8 mouse cellular contexts compared by ENCODE assay signal in the genomic region with DNA sequence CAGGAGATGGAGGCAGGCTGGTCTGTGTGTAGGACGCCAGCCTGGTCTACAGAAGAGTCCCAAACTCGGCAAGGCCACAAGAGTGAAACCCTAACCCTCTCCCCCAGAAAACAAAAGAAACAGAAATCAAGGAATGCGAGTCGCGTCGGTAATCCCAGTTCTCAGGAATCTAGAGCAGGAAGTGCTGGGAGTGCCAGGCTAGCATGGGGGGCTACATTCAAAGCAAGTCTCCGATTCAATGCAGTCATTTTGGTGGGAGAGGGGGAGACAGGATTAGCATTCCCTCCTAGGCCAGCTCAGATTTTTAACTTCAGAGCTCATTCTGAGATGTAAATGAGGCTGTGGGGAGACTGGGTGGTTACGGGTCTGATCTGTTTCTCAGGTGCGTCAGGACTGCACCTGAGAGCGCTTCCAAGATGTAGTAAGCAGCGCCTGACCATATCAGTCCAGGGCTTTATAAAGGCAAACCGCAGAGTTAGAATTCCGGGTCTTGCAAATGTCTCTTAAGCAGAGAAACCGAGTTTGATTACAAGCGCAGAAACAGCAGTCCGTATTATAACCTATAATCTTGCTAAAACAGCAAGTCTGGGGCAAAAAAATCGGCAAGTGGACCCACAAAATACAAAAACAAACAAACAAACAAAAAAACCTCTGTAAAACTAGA. TPM values are rescaled to one million over a fixed set of nuclear protein-coding genes. Genes with fewer than 3 reads are reported as not detected.
DNase-seq lines count a peak whose midpoint lies in the region; ATAC-seq and TF ChIP-seq lines count a peak whose summit lies in the region.

No protein-coding gene starts in this region.

- peak overlapping the region; percentile 87 for H3K4me3 ChIP-seq in heart, postnatal 0 days (ENCODE audit: low read depth, low read length)
- H3K4me3 ChIP-seq in forebrain, postnatal 0 days (ENCODE audit: low read depth, low read length) = peak overlapping the region; percentile 91
- H3K4me3 ChIP-seq in midbrain, embryonic 11.5 days (ENCODE audit: low read depth, low read length) = peak overlapping the region; percentile 92

- peaks cover 28% of the 10 kb centered on the region for H3K4me1 ChIP-seq in heart, postnatal 0 days (ENCODE audit: control insufficient read depth, insufficient read depth)
- H3K4me1 ChIP-seq in forebrain, postnatal 0 days (ENCODE audit: insufficient read depth) = peaks cover 14% of the 10 kb centered on the region
- H3K4me1 ChIP-seq in midbrain, embryonic 11.5 days (ENCODE audit: control insufficient read depth, insufficient read depth, low read length) = peaks cover 18% of the 10 kb centered on the region

- peak overlapping the region; percentile 99 for H3K9ac ChIP-seq in heart, postnatal 0 days (replicated peaks; ENCODE audit: low read depth, low read length)
- peak overlapping the region; percentile 95 for H3K9ac ChIP-seq in forebrain, postnatal 0 days
- H3K9ac ChIP-seq in midbrain, embryonic 11.5 days (ENCODE audit: low read length) = peak overlapping the region; percentile 77

- DNase-seq in heart, postnatal 0 days (ENCODE audit: low spot score) = no peak
- DNase-seq in heart, postnatal 36 days = no peak
- DNase-seq in R1 (ENCODE audit: low read depth, low spot score) = peak; percentile 93
- peak; percentile 29 for DNase-seq in forebrain, postnatal 0 days
- peak; percentile 88 for DNase-seq in midbrain, embryonic 11.5 days (ENCODE audit: low spot score, missing footprints)
- no peak for DNase-seq in frontal cortex, postnatal 36 days (ENCODE audit: low spot score in 2 of 2)
- DNase-seq in cerebellum, postnatal 10 days = no peak
- DNase-seq in adrenal gland, adult 18-20 months (ENCODE audit: low spot score in 2 of 2) = no peak

- peaks cover 28% of the 10 kb centered on the region for H3K36me3 ChIP-seq in heart, postnatal 0 days (replicated peaks; ENCODE audit: control insufficient read depth, insufficient read depth, low read length)
- H3K36me3 ChIP-seq in forebrain, postnatal 0 days (ENCODE audit: insufficient read depth) = peaks cover 15% of the 10 kb centered on the region
- H3K36me3 ChIP-seq in midbrain, embryonic 11.5 days (ENCODE audit: control insufficient read depth, insufficient read depth, low read length) = no peaks in the 10 kb centered on the region

- peak overlapping the region; percentile 98 for H3K27ac ChIP-seq in heart, postnatal 0 days (ENCODE audit: low read depth)
- peak overlapping the region; percentile 87; the same call in 1 of the 2 replicates for H3K27ac ChIP-seq in forebrain, postnatal 0 days (ENCODE audit: low read depth, low read length)
- H3K27ac ChIP-seq in midbrain, embryonic 11.5 days (ENCODE audit: low read depth, low read length) = no peak overlapping the region

- no peaks in the 10 kb centered on the region for H3K9me3 ChIP-seq in heart, postnatal 0 days (replicated peaks; ENCODE audit: control insufficient read depth, low read length)
- H3K9me3 ChIP-seq in forebrain, postnatal 0 days (ENCODE audit: low read length) = no peaks in the 10 kb centered on the region
- no peaks in the 10 kb centered on the region for H3K9me3 ChIP-seq in midbrain, embryonic 11.5 days (ENCODE audit: control insufficient read depth, low read length)

- H3K27me3 ChIP-seq in heart, postnatal 0 days (ENCODE audit: control insufficient read depth, insufficient read depth, low read length) = no peaks in the 10 kb centered on the region
- H3K27me3 ChIP-seq in forebrain, postnatal 0 days (ENCODE audit: insufficient read depth, low read length) = no peaks in the 10 kb centered on the region
- H3K27me3 ChIP-seq in midbrain, embryonic 11.5 days (ENCODE audit: control insufficient read depth, insufficient read depth, low read length) = no peaks in the 10 kb centered on the region

- intact Hi-C loops in heart, postnatal 36 days (cut with DNase I) = no loop called here

- 8% methylated on average over 17 of the region's 17 CpGs for WGBS in heart, postnatal 0 days
- WGBS in forebrain, postnatal 0 days = under 1% methylated on average over 17 of the region's 17 CpGs
- WGBS in midbrain, embryonic 11.5 days = 2% methylated on average over 17 of the region's 17 CpGs

- TF ChIP-seq CTCF in heart, postnatal 0 days (IDR thresholded peaks at IDR 0.05; ENCODE audit: low read depth) = no peak
- no peak for TF ChIP-seq CTCF in forebrain, postnatal 0 days (IDR thresholded peaks at IDR 0.05; ENCODE audit: low read depth)

- peak overlapping the region; percentile 88 for H3K4me2 ChIP-seq in heart, postnatal 0 days (ENCODE audit: low read depth, low read length)
- peak overlapping the region; percentile 70 for H3K4me2 ChIP-seq in forebrain, postnatal 0 days (ENCODE audit: low read depth)
- H3K4me2 ChIP-seq in midbrain, embryonic 11.5 days = peak overlapping the region; percentile 89

- TF ChIP-seq EP300 in heart, postnatal 0 days (IDR thresholded peaks at IDR 0.05; ENCODE audit: low read depth) = no peak

- no peak for ATAC-seq in heart, postnatal 0 days (ENCODE audit: insufficient read depth, low read depth)
- no peak for ATAC-seq in forebrain, postnatal 0 days
- no peak for ATAC-seq in midbrain, embryonic 11.5 days (ENCODE audit: low FRiP score)

RNA-seq across cellular contexts. Expression of gene Gm27021, which starts 0.9 kb away (rescaled TPM):
- total RNA-seq in heart, postnatal 0 days (2014; rRNA removed; ENCODE audit: low replicate concordance) = 1.1 TPM in 1 of 2 replicates, not detected in the other
- polyA plus RNA-seq in heart, postnatal 0 days (2015; fragmentation: Nextera tagmentation; extraction: Ambion mirVana) = 0.63 and 5.4 TPM in 2 replicates
- total RNA-seq in heart, postnatal 36 days (2021) = 1 to 10 TPM in 1 of 2 experiments, not detected in 1; 1.1 TPM
- total RNA-seq in forebrain, postnatal 0 days (2014; rRNA removed) = 7.0 and 9.2 TPM in 2 replicates
- 12.4 and 14.8 TPM in 2 replicates for polyA plus RNA-seq in forebrain, postnatal 0 days (2015; fragmentation: Nextera tagmentation; extraction: Ambion mirVana)
- 3.4 and 3.5 TPM in 2 replicates for polyA plus RNA-seq in midbrain, embryonic 11.5 days (2014; fragmentation: Nextera tagmentation; extraction: Ambion mirVana)
- total RNA-seq in adrenal gland, adult 18-20 months (2021) = not detected

RNA-seq across cellular contexts. Expression of gene Cox4i1, which starts 1.1 kb away (rescaled TPM):
- 1,751 and 2,021 TPM in 2 replicates for total RNA-seq in heart, postnatal 0 days (2014; rRNA removed; ENCODE audit: low replicate concordance)
- 4,528 and 4,822 TPM in 2 replicates for polyA plus RNA-seq in heart, postnatal 0 days (2015; fragmentation: Nextera tagmentation; extraction: Ambion mirVana)
- total RNA-seq in heart, postnatal 36 days (2021) = 1,000 to 10,000 TPM; 4,631 to 4,708 TPM
- 436 and 703 TPM in 2 replicates for total RNA-seq in forebrain, postnatal 0 days (2014; rRNA removed)
- polyA plus RNA-seq in forebrain, postnatal 0 days (2015; fragmentation: Nextera tagmentation; extraction: Ambion mirVana) = 1,351 and 1,499 TPM in 2 replicates
- polyA plus RNA-seq in midbrain, embryonic 11.5 days (2014; fragmentation: Nextera tagmentation; extraction: Ambion mirVana) = 937 and 953 TPM in 2 replicates
- 1,000 to 10,000 TPM; 1,414 to 1,997 TPM for total RNA-seq in adrenal gland, adult 18-20 months (2021)

RNA-seq across cellular contexts. Expression of gene Emc8, which starts 1.4 kb away (rescaled TPM):
- 45.4 and 110 TPM in 2 replicates for total RNA-seq in heart, postnatal 0 days (2014; rRNA removed; ENCODE audit: low replicate concordance)
- polyA plus RNA-seq in heart, postnatal 0 days (2015; fragmentation: Nextera tagmentation; extraction: Ambion mirVana) = 127 and 134 TPM in 2 replicates
- 10 to 100 TPM; 40.2 to 46.2 TPM for total RNA-seq in heart, postnatal 36 days (2021)
- total RNA-seq in forebrain, postnatal 0 days (2014; rRNA removed) = 29.1 and 43.7 TPM in 2 replicates
- 104 and 113 TPM in 2 replicates for polyA plus RNA-seq in forebrain, postnatal 0 days (2015; fragmentation: Nextera tagmentation; extraction: Ambion mirVana)
- polyA plus RNA-seq in midbrain, embryonic 11.5 days (2014; fragmentation: Nextera tagmentation; extraction: Ambion mirVana) = 292 and 306 TPM in 2 replicates
- 100 to 1,000 TPM in 1 of 2 experiments, 10 to 100 TPM in 1; 87.1 to 118 TPM for total RNA-seq in adrenal gland, adult 18-20 months (2021)

RNA-seq across cellular contexts. Expression of gene 1190005I06Rik, which starts 19.5 kb away (rescaled TPM):
- total RNA-seq in heart, postnatal 0 days (2014; rRNA removed; ENCODE audit: low replicate concordance) = 0.80 and 1.9 TPM in 2 replicates
- 9.3 and 9.7 TPM in 2 replicates for polyA plus RNA-seq in heart, postnatal 0 days (2015; fragmentation: Nextera tagmentation; extraction: Ambion mirVana)
- total RNA-seq in heart, postnatal 36 days (2021) = 1 to 10 TPM; 3.1 to 3.4 TPM
- 18.5 and 25.9 TPM in 2 replicates for total RNA-seq in forebrain, postnatal 0 days (2014; rRNA removed)
- polyA plus RNA-seq in forebrain, postnatal 0 days (2015; fragmentation: Nextera tagmentation; extraction: Ambion mirVana) = 21.7 and 22.7 TPM in 2 replicates
- polyA plus RNA-seq in midbrain, embryonic 11.5 days (2014; fragmentation: Nextera tagmentation; extraction: Ambion mirVana) = 2.9 and 4.4 TPM in 2 replicates
- total RNA-seq in adrenal gland, adult 18-20 months (2021) = 10 to 100 TPM; 12.3 to 21.3 TPM

Comparison
In these comparisons a context has a peak if more than half of its experiments do, and no peak if none do; other contexts are left out.
1. DNase-seq: peak in R1 (single experiment), forebrain, postnatal 0 days (single experiment) and midbrain, embryonic 11.5 days (single experiment); none in heart, postnatal 0 days (single experiment), heart, postnatal 36 days (0 of 2), frontal cortex, postnatal 36 days (0 of 2), cerebellum, postnatal 10 days (0 of 2) and adrenal gland, adult 18-20 months (0 of 2).
2. Peak in every context shown above with its lines, with median percentiles within 50 percentile points of each other: H3K4me2 ChIP-seq, H3K4me3 ChIP-seq and H3K9ac ChIP-seq.